Mouse (Mus musculus) frontal cortex, postnatal 10 days (tissue): Measurements from ENCODE around the gene 4930507D05Rik.
"Not testable (repeated sequence)": the region's sequence is repeated elsewhere in the genome, so short reads cannot be mapped to it uniquely, and the experiment has no call there.

ENCODE experiments used
- DNase-seq, 2 experiments: peaks; one replicate each; pipeline ENCODE4 v3.0.0; 2022; ENCODE audit warnings: low spot score in 2 of 2, mixed read lengths in 1 of 2

Gene 4930507D05Rik

DNA sequence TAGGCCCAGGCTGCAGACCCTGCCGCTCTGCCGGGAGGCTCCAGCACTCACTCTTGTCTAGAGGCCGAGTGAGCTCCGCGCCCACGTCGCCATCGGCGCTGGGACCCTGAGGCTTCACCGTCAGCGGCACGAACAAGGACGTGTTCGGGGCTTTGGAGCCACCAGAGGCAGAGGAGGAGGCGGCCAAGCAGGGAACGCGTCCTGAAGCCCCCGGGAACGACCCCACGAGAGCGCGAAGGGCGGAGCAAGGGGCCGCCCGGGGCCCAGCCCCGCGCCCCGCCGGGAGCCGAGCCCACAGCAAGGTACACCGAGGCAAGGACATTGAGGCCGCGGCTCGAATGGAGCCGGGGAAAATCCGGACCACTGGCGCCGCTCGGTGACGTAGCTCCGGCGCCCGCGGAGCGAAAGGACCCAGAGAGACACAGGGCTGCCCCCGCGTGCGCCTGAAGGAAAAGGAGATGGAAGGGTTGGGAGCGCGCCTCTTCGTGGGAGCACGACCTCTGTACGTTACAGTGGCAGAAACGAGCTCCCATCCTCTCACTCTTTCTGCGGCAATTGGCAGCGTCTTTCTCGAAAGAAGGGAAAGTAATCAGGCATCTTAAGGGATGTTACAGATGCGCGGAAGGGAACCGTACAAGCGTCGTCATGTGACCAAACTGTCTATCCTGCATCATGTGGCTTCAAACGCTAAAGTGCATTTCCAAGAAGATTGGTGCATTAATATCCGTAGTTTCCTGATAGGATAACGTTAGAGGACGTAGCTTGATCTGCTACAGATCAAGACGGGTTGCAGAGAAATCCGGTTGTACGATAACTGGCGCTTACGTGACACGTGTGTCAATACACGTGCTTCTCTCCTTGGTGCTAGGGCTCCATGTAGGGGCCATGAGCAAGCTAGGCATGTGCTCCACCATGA, at the start of gene 4930507D05Rik, which contains the start of gene Supv3l1:
4930507D05Rik (plus strand) TSS at position 126 of the 916 bp plus-strand sequence.
Supv3l1 (minus strand) TSS at position 375 of the 916 bp plus-strand sequence.
- DNase-seq, result peak; percentile 82 to 89

DNA sequence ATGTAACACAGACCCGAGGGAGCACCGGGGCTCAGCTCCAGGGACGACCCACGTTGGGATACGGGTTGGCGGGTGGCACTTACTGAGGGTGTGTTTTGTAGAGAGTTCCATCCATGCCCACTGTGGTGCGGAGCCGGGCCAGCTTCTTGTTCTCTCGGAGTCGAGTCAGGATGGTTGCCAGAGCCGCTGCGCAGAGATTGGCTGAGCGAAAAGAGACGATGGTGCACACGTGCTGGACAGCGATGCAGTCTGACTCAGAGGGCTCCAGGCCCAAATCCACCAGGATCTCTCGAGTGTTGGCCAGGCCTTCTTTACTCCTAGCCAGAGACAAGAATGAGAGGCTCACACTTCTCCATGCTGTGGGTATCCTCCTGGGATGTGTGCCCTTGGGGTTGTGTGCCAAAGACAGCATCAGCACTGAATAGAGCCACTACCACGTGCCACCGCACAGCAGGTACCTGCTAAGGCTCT, 47.6 kb upstream of the 4930507D05Rik start:
- no peak for DNase-seq

DNA sequence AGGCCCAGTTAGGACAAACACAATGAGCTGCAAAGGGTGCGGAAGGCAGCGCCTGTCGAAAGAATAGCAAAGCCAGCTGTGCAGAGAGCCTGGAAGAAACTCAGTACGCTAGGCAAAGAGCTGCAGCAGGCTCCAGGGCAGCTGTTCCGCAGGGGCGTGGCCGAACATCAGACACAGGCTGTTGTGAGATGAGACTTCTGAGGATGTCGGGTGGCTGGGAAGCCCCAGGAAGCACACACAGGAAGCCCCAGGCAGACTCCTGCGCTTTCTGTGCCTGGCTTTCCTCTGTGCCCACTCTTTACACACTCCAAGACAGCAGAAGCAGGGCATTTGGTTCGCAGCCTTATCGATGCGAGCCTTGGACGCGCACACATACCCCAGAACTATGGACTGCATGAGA, 44.4 kb upstream of the 4930507D05Rik start:
- DNase-seq, result no peak

DNA sequence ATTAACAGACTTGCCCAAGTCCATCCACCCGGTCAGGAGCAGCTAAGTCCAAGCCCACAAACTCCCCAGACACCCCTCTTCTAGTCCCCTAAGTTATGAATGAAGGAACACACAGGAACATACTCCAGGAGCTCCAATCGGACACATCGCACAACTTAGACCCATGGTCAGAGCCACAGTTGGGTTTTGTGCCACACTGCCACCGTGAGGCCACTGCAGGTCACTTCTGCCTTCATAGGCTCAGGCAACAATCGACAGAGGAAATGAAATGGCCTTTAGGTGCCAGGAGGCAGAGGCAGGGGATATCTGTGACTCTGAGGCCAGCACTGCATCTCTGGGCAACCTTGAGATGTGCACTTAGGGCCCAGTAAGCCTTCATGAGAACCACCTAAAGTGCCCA, 38.3 kb upstream of the 4930507D05Rik start:
- peak; percentile 48 to 61 for DNase-seq

DNA sequence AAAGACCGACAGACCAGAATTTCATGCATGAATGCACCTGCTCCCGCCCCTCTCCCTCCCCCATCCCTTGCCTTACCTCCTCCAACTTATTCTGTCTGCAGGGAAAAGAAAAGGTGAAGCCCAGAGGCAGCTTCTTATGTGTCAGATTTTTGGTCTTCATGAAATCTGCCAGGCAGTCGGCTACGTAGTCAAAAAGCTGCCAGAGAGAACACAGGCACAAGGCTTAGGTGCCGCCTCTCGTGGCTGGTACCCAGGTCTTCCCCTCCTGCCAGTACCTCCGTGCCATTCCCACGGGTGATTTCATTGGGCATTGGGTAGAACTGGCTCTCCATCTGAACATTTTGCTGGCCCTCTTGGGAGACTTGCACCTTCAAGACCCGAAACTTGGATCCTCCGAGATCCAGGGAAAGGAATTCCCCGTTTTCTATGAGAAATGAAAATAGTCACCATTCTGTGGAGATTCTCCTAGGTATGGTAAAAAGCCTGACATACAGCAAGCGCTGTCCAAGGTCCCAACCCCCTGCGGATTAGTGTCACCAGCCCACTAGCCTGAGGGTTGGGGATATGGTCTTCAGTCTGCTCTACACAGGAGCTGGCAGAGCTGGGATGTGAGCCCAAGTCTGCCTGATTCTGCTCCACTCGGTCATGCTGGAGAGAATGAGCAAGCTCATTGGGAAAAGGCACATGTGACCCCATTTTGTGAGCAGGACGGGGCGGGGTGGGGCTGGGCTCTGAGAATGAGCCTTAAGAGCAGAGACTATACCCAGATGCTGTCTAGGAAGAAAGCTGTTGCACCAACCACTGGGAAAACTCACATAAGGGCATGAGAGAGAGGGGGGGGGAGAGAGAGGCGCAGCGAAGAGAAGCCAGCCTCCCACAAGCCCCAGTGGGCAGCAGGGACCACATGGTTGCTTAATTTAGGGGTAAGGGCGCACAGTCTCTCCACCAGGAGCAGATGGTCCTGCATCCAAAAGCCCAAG, 37.6 kb upstream of the 4930507D05Rik start:
- no peak for DNase-seq

DNA sequence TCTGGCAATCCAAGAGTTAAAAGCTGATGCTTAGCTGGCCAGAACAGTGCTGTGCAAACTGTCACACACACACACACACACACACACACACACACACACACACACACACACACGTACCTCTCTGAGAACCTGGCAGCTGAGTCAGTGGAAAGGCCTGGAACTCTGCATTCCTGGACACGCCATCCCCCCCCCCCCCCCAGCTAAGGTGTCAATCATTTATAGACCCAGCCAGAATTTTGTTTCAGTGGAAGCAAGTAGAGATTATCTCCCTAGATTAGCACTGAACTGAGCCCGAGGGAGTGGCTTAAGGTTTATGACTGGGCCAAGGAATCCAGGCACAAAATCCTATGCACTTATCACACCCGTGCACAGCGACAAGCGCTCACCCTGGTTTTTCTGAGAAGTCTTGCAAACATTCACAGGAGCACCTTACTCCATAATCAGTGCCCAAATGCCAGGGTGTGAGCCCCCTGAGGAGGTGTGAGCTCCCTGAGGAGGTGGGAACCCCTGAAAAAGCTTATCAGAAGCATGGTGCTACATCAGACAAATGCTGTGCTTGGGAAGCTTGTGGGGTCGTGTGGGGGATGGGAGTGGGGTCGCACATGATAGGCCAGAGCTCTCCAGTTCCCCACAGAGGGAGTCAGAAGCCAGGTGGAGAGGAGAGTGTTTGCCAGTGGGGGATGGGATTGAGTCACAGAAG, 36.2 kb upstream of the 4930507D05Rik start:
- no peak for DNase-seq

DNA sequence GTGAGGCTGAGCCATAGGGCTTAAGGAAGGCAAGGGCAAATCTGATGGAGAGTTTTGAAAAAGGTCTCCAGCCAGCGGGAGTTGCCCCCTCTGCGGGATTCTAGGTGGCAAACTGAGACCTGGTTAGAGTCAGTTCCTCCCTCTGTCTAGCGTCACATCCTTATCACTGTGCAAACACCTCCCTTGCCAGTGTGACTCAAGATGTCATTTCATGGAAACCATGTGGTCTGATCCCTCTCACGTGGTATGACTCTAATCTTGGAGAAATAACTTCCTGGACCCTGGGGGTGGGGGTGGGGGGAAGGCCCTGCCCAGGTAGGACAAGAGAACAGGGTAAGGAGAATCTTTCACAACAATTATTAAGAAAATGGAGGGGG, 35.7 kb upstream of the 4930507D05Rik start:
- no peak for DNase-seq

DNA sequence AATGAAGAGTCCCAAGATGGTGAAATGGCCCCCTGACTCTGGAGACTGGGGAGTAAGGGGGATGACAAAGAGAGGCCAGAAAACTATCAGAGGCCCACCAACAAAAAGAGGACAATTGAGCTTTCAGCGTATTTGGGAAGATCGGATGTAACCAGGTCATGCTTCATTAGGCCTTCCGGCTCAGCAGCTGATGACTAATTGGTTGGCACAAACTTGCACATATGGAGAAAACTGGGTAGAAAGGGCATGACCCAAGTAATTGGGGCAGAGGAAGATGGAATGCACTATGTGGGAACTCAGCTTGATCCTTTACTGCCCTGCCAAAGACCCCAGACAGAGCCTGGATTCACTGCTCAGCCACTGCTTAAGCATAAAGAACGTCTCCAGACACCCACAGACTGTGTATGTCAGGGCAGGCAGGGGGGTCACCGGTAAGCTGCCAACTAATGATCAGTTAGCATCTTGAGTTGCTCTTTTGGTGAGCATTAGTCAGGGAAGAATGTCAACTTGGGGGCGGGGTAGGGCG, 30.4 kb upstream of the 4930507D05Rik start:
- DNase-seq, result no peak

DNA sequence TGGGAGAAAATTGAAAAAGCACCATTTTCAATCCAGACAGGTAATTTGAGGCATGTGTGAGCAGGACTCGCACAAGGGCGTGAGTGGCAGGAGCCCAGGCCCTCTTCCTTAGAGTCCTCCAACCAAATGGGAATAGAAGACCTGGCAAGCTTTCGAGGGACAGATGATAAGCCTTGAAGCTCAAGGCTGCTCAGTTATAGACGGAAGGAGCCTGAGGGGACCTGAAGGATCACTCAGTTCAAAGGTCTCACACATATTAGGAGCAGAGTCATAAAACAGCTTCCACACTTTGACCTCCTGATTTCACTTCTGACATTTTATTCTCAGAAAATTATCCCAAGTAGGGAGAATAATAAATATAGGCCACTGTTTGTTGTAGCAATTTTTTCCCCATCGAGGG, 29.9 kb upstream of the 4930507D05Rik start:
- no peak for DNase-seq

DNA sequence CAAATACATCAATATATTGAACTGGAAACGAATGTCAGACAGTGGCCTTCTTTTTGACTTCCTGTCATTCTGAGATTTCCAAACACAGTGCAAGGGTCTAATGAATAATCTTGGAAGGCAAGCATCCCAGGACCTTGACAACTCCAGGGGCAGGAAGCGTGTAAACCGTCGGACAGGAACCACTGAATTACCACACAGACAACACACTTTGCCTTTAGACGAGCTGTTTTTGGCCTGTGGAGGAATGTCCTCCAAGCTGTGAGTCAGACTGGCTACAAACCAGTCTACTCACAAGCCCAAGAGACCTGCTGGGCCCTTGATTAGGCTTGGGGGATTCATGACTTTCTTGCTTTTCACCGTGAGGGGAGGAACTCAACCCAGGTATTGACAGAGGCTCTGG, 28.9 kb upstream of the 4930507D05Rik start:
- no peak for DNase-seq

DNA sequence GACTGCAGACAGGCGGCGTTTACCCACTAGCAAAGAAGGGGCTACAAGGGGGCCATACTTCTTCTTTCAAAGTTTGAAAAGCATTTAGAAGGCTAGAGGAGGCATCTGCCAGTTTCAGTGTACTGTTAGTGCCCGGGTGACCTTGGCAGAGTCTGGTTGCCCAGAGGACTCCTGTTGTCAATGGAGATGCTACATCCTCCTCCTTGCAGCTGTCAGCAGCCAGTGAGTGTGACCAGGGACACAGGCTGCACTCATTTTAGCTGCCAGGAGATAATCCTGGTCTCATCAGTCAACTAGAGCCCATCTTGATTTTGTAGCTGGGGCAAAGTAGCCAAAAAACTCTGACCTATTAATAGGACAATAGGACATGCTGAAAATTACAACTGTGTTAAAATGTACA, 28.2 kb upstream of the 4930507D05Rik start:
- DNase-seq, result no peak

DNA sequence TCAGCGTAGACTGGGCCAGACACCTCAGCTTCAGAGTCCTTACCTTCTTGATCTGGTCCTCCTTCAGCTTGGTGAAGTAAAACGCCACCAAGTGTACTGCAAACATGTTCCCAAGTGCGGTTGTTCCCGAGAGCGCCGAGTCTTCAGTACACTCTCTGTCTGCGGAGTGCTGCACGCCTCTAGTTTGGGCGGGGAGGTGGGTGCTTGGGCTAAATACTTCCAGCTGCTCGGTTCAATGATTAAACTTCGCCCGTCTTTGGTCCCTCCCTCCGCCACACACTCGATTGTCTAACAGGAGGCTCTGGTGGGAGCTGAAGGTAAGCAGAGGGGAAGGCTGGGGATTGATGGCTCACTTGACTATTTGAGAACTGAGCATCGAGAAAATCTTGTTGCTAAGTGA, 27.0 kb upstream of the 4930507D05Rik start, which contains the start of gene Hkdc1:
Hkdc1 (minus strand) TSS at position 237 of the 400 bp plus-strand sequence.
- no peak for DNase-seq

DNA sequence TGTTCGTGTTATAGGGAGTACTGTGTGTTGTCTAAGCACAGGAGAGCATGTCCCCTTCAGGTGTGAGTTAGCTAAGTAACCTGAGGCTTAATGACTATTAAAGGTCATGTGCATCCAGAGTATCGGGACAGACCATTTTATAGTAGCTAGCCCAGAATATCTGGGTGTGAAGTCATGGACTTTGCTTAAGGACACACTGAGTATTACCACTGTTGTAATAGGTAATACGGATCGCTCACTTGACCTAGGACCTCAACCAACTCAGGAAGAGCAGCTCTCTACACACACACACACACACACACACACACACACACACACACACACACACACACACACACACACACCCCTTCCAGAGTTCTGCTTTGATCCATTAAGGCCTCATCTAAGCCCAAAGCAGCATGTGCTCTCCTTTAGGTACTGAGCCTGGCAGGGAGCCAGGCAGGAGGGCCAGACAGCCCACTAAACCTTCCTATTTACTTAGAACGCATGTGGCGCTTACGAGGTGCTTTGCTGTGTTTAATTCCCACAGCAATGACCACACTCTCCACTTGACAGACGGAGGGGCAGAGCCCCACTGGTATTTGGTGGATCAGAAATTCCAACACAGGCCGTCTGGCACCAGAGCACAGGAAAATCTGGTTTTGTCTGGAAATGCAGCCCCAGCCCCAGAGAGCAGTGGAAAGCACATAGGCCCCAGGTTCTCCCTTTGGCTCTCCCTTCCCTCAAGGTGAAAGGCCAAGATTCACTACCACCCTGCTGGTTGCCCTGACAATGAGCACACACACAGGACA, 24.0 kb upstream of the 4930507D05Rik start:
- DNase-seq, result no peak

DNA sequence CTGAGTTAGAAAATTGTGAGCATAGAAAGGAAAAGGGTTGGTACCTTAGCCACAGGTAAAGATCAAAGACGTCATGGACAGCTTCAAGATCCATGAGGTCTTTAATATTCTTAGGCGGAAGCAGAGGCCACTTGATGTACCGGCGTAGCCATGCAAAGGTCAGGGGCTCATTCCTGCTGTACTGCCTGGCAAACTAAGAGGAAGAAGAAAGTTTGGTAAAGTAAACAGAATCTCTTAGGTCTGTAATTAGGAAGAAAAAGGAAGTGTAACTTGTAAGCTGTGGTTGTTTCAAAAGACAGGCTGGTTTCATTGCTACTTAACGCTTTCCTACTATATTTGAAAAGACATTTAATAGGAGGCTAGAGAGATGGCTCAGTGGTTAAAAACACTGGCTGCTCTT, 18.9 kb upstream of the 4930507D05Rik start:
- no peak for DNase-seq

DNA sequence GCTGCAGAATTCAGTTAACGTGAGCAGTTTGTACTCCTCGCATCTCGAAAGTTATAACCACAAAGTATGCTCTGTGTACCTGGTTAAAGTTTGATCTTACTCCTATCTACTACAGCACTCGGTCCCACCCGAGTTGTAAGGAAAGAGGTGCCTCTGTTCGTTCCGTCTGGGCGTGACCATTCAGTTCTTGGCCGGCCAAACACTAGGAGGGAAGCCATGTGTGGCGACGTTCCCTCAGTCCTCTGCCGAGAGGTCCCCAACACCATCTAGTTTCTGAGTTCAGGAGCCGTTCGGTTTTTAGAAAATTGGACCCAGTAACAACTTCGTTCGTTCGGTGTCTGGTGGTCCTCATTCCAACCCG, 971 bp downstream of the 4930507D05Rik start:
- DNase-seq, result peak in 1 of 2 experiments; percentile 22

DNA sequence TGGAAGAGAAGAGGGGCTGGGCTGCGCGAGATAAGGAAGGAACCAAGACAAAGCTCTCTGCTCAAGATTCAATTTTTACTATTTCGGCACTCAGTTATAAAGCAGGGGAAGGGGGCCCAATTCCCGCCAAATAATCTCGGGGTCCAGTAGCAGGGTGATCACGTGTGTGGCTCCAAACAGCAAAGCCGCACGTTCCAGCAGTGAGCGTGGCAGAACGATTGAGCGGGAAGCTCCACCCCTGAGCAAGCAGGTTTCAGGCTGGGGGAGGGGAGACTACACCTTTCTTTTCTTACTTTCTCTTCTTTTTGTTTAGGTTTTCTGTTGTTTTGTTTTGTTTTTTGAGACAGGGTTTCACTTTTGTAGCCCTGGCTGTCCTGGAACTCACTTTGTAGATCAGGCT, 2.7 kb downstream of the 4930507D05Rik start:
- not testable (repeated sequence) for DNase-seq

DNA sequence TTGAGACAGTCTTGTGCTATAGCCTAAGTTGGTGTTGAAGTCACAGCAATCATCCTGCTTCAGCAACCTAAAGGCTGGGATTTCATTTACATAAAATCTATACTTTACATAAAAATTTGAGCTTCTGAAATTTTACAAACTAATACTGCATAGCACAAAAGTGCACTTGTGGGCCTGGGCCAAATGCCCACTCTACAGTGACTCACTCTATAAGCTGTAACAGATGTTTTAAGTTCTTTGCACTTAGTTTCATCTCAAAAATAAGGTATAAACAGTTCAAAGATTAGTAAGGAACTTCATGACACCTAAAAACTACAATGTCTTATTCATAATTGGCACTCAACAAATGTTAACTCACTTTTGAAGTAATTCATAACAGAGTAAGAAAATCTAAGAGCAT, 12.0 kb downstream of the 4930507D05Rik start:
- DNase-seq, result no peak

DNA sequence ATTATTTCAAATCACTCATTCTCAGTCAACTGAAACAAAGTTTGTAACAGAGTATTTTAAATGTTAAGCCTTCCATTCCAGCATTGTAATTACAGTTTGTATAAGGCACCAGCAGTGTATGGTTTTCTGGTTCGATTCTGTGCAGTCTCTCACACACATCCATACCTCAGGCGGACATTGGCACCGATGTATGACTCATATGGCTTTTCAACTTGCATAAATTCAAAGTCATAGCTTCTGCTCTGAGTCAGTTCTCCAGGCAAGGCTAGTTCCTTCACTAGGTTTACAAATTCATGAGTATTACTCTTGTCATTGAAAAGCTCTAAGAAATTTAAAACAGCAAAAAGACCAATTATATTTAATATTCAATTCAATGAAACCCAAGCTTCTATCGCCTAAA, 20.4 kb downstream of the 4930507D05Rik start:
- no peak for DNase-seq

DNA sequence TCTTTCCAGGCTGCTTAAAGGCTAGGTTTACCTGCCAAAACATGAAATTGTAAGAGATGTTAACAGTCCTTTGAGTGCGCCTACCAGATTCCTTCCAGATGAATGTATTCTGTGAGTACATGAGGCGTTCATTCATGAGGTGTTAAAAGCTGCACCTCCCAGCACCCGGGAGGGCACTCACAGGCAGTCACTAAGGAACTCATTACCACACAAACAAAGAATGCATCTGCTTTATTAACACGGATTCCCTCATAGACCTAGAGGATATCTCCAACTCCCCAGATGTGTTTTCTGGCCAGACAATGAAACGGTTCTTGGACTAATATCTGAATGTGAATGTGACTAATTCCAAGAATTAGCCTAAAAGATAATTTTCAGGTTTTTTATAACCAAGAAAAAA, 21.8 kb downstream of the 4930507D05Rik start:
- no peak for DNase-seq

DNA sequence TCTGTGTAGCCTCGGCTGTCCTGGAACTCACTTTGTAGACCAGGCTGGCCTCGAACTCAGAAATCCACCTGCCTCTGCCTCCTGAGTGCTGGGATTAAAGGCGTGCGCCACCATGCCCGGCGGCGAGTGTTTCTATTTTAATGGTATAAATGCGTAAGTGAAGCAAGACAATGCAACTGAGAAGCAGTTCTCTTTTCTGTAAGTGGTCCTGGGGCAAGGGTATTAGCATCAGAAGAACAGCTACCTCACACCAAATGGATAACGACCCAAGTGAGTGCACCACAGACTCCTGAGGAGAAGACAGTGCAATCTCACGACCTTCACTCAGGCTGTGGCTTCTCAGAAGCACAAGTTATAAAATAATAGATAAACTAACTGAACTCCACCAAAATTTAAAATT, 25.7 kb downstream of the 4930507D05Rik start:
- DNase-seq, result no peak
